Mouse (Mus musculus): ENCODE measurements around the gene Gm21788. TPM values are rescaled to one million over a fixed set of nuclear protein-coding genes. Genes with fewer than 3 reads are reported as not detected.
"Not testable (repeated sequence)": the region's sequence is repeated elsewhere in the genome, so short reads cannot be mapped to it uniquely, and the experiment has no call there.

The Gm21788 gene
- total RNA-seq (2021), result not detected
- long read RNA-seq, experiment 1, result 0 reads
- long read RNA-seq, experiment 2, result 0 reads

- DNase-seq (ENCODE audit: low spot score in 2 of 2), result not testable (repeated sequence)
Observed at GRCm38 (mm10) chrY:7404710-7405109, at the start of gene Gm21788. Gene Gm21788, plus strand, starts transcription at chrY:7405010.

Other genes starting within 250 kb of the Gm21788 start
- gene Gm21244, start 235.7 kb upstream of the Gm21788 start, total RNA-seq (2021), result not detected
- gene Gm28998, start 151.2 kb upstream of the Gm21788 start, total RNA-seq (2021), result not detected
- gene Gm20826, start 233.5 kb downstream of the Gm21788 start, total RNA-seq (2021), result under 1 TPM in 1 of 2 experiments, not detected in 1; 0.07 TPM